Mouse (Mus musculus) lung, adult 2 months (tissue): ENCODE measurements around the gene Cped1. TPM values are rescaled to one million over a fixed set of nuclear protein-coding genes. Genes with fewer than 3 reads are reported as not detected.

ENCODE experiments used
- DNase-seq: peaks from one replicate; pipeline ENCODE4 v3.0.0; 2022
- H3K4me1 ChIP-seq: fragments of 200-500 bp; 2 replicates; pipeline ENCODE4 v1.6.1; 2011; ENCODE audit warnings: low read length; ENCODE audit not compliant: control insufficient read depth, insufficient read depth
- H3K4me3 ChIP-seq: fragments of 200-500 bp; replicated peaks from 2 replicates; pipeline ENCODE3; 2011; ENCODE audit warnings: low read depth, mild to moderate bottlenecking, control low read depth, low read length; ENCODE audit errors: extremely low read depth
- CTCF ChIP-seq: fragments of 200-500 bp; IDR thresholded peaks from 2 replicates; pipeline ENCODE4 v1.5.1; 2011; ENCODE audit warnings: mild to moderate bottlenecking, low read length, control low read depth; ENCODE audit not compliant: insufficient read depth
- POLR2A ChIP-seq: fragments of 200-500 bp; IDR thresholded peaks from 2 replicates; pipeline ENCODE4 v1.6.1; 2011; ENCODE audit warnings: low read depth, mild to moderate bottlenecking, control low read depth, low read length, borderline replicate concordance; ENCODE audit errors: extremely low read depth
- WGBS: fragments of 180-500 bp; shearing (Covaris S2); methylation state at CpG from one replicate; pipeline ENCODE4 v1.1.7; 2018; 5-methylcytosine and 5-hydroxymethylcytosine counted together
- polyA plus RNA-seq: library from polyadenylated mRNA; depleted of rRNA; stranded (reverse); fragments of >200 nt; gene quantifications from 2 replicates; pipeline ENCODE4 v1.2.3, GENCODE M21; 2012

Gene Cped1
- polyA plus RNA-seq, 1 experiment: 29.4 TPM

GRCm38 (mm10) chr6:22277941-22278340 is 292.2 kb downstream of the Cped1 start:
- TF ChIP-seq CTCF (no peak), POLR2A (no peak)
- no peaks in the 10 kb centered on the region; the same call in 1 of the 2 replicates for H3K4me1 ChIP-seq
- no peak for DNase-seq
- 81% methylated on average over 3 of the region's 3 CpGs for WGBS
- no peak overlapping the region for H3K4me3 ChIP-seq

- no peaks in the 10 kb centered on the region; the same call in 1 of the 2 replicates for H3K4me1 ChIP-seq
- 43% methylated on average over 14 of the region's 14 CpGs for WGBS
- TF ChIP-seq CTCF (no peak), POLR2A (no peak)
- no peak overlapping the region for H3K4me3 ChIP-seq
- peak; percentile 11 for DNase-seq
Measured at GRCm38 (mm10) chr6:22280217-22280861, 294.6 kb downstream of the Cped1 start.

GRCm38 (mm10) chr6:22282405-22282804 is 296.7 kb downstream of the Cped1 start:
- H3K4me3 ChIP-seq: no peak overlapping the region
- H3K4me1 ChIP-seq: no peaks in the 10 kb centered on the region; the same call in 1 of the 2 replicates
- no peak for DNase-seq
- WGBS: 90% methylated on average over 4 of the region's 4 CpGs
- TF ChIP-seq CTCF: no peak
- TF ChIP-seq POLR2A: no peak

GRCm38 (mm10) chr6:22288004-22288736 is 302.5 kb downstream of the Cped1 start, which contains the start of gene Wnt16:
Gene Wnt16 (plus strand): TSS chr6:22288227.
- H3K4me3 ChIP-seq: no peak within 1 kb of the TSS
- WGBS: 7% methylated on average over 20 of the region's 20 CpGs

GRCm38 (mm10) chr6:22288737-22289460 is 303.2 kb downstream of the Cped1 start:
- TF ChIP-seq CTCF (no peak), POLR2A (no peak)
- peak; percentile 17 for DNase-seq
- Histone ChIP-seq H3K4me3 (no peak overlapping the region), H3K4me1 (no peaks in the 10 kb centered on the region; the same call in 1 of the 2 replicates)
- WGBS: 3% methylated on average over 38 of the region's 38 CpGs

More at GRCm38 (mm10) chr6:22288004-22288736, 302.5 kb downstream of the Cped1 start, which contains the start of gene Wnt16:
- no peaks in the 10 kb centered on the region; the same call in 1 of the 2 replicates for H3K4me1 ChIP-seq
- no peak for DNase-seq
- no peak for TF ChIP-seq CTCF
- no peak for TF ChIP-seq POLR2A

- 7% methylated on average over 21 of the region's 21 CpGs for WGBS
Measured at GRCm38 (mm10) chr6:22289461-22290021, 303.8 kb downstream of the Cped1 start.

GRCm38 (mm10) chr6:22290790-22291189 is 305.1 kb downstream of the Cped1 start:
- H3K4me1 ChIP-seq: no peaks in the 10 kb centered on the region; the same call in 1 of the 2 replicates
- no peak for DNase-seq
- no peak overlapping the region for H3K4me3 ChIP-seq
- WGBS: 79% methylated on average over 8 of the region's 8 CpGs
- TF ChIP-seq CTCF: no peak
- no peak for TF ChIP-seq POLR2A

More at GRCm38 (mm10) chr6:22289461-22290021, 303.8 kb downstream of the Cped1 start:
- Histone ChIP-seq H3K4me1 (no peaks in the 10 kb centered on the region; the same call in 1 of the 2 replicates), H3K4me3 (no peak overlapping the region)
- no peak for DNase-seq
- no peak for TF ChIP-seq CTCF
- no peak for TF ChIP-seq POLR2A

GRCm38 (mm10) chr6:22292056-22292455 is 306.3 kb downstream of the Cped1 start:
- DNase-seq: no peak
- no peak overlapping the region for H3K4me3 ChIP-seq
- 46% methylated on average over 4 of the region's 4 CpGs for WGBS
- no peaks in the 10 kb centered on the region; the same call in 1 of the 2 replicates for H3K4me1 ChIP-seq
- no peak for TF ChIP-seq POLR2A
- no peak for TF ChIP-seq CTCF

- Histone ChIP-seq H3K4me3 (no peak overlapping the region), H3K4me1 (no peaks in the 10 kb centered on the region; the same call in 1 of the 2 replicates)
- DNase-seq: no peak
- WGBS: 70% methylated on average over 3 of the region's 3 CpGs
- TF ChIP-seq POLR2A: no peak
- TF ChIP-seq CTCF: no peak
Measured at GRCm38 (mm10) chr6:22293922-22294321, 308.2 kb downstream of the Cped1 start.
